Mouse (Mus musculus): ENCODE data around the gene BC052040. TPM values are rescaled to one million over a fixed set of nuclear protein-coding genes. Genes with fewer than 3 reads are reported as not detected.
A peak's percentile ranks its signal among the peaks of the same experiment; 100 is the strongest.

The BC052040 gene
- total RNA-seq, 2 experiments from 2014 or later = 7.4 to 7.6 TPM

DNA sequence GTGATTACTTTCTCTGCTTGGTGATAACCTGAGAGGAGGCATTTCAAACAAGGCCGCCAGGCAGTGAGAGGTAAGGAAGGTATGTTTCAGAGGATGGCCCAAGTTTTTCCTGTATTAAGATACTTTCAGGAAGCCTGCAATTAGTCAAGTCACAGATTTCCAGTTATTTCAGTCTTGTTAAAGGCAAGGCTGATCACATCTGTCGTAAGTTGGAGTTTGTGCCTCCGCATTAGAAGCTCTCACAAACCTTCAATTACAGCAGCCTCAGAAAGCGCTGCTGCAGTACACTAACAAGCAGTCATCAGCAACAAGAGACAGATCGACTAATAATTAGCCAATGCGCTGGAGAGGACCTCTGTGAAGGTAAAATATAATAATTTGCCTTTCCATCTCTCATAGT, 112.9 kb downstream of the BC052040 start:
- peak in 1 of 2 experiments; percentile 12 for DNase-seq (ENCODE audit: low spot score in 2 of 2)

DNA sequence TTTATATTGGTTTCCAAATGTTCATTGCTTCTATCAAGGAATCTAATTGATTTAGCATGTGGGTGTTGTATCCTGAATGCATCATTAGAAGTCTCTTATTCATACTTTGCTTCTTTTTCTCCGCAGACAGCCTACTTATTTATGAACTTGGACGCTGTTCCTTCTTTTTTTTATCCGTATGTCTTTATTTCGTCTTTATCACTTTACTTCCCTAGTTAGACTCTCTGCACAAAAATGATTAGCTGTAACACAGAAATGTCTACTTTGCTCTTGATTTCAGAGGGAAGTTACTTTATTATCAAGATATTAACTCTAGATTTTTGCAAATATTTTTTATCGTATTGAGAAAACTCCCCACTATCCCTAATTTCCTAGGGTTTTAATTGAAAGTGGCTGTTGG, 117.5 kb downstream of the BC052040 start:
- DNase-seq (ENCODE audit: low spot score in 2 of 2) = no peak

DNA sequence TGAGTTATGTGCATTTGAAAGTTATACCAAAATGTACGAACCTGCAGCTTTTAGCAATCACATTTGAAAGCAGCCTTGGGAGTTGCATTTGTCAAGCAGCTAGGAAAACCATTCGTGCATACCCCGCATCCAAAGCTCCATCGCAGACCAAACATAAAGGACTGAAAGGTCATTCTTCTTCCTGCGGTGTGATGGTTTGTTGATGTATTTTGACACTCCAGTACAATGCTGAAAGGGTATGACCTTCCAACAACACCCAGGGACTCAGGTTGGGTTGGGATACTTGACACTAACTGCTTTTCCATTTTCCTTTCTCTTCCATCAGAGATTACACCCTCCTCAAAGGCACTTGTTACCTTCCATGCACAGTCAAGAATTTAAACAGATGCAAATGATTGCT, 121.1 kb downstream of the BC052040 start:
- DNase-seq (ENCODE audit: low spot score in 2 of 2) = no peak

DNA sequence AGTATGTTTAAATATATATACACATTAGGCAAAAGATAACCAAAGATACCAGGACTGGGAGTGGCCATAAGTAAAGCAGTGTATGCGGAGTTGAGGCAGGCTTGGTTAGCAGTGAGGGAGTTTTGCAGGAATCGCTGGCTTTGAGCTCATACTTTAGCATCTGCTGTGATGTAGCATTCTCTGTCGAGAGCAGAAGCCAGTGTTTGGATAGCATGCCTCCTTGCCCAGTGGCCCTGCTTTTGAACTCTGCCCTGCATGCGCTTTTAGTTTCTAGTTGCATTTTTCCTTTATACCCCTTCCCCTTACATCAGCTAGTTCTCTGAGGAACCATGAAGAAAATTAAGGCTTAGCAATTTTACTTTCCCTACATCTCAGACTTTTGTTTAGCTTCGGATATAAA, 136.0 kb downstream of the BC052040 start:
- no peak for DNase-seq (ENCODE audit: low spot score in 2 of 2)

DNA sequence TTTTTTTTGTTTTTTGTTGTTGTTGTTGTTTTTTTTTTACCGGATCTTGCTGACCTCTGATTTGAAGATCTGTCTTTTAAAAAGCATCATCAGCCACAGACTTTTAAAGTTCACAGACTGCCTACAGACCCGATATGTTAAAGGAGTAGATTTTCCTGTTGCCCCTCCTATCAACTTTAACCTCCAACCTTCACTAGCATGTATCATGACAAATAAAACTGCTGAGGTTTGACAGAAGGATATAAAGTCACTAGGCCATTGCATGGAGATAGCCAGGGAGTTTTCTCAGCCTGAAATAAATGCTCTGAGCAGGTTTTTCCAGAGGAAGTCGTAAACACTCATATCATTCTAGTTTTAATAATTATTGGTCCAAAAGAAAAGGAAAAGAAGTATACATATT, 136.5 kb downstream of the BC052040 start:
- no peak for DNase-seq (ENCODE audit: low spot score in 2 of 2)

DNA sequence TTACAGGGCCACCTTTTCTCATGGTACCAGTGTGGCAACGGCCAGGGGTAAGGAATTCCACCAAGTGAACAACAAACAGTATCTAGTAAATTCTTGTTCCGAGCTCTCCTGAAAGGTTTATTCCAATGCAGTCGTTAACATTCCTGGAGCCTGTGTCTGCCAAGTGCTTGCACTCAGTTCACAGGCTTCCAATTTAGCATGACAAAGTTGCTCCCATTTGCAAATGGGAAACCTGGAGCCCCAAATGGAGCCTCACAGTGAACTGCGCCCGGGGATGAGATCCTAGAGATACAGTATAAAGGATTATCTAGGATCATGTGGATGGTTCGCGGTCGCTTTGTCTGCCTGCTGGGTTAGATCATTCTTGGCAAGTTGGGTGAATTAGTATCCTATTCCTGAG, 141.9 kb downstream of the BC052040 start:
- DNase-seq (ENCODE audit: low spot score in 2 of 2) = no peak

DNA sequence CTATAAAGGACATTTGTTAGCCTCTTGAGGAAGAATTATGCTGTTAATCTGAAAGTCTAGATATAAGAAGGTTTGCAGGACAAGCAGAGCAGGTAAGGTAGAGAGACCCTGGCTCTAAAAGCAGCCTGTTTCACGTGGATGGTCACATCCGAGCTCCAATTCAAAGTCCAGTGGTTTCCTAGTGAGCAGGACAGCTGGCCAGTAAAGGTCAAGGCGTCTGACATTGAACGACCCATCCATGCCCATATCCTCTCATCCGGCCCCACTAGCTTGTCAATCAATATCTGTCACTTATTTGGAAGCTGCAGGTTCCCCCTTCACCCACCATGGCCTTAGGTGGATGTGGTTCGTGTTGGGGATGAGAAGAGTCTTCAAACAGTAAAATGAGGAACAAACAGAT, 142.7 kb downstream of the BC052040 start:
- no peak for DNase-seq (ENCODE audit: low spot score in 2 of 2)

DNA sequence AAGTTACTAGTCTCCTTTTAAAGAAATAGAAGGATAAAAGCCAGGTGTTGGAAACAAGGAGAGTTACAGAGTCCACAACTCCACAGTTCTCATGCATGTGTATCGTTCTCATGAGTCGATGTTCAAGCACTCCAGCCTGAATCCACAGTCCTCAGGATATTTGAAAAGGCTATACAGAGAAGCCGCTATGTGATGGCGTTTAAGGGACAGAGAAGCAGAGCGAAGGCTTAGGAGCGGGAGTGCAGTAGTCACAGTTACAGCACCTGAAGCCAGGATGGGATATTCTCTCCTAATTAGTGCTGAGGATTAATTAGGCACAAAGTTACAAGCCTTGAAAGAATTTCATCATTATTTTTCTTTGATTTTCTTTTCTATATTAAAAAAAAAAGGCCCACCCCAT, 143.2 kb downstream of the BC052040 start:
- no peak for DNase-seq (ENCODE audit: low spot score in 2 of 2)

DNA sequence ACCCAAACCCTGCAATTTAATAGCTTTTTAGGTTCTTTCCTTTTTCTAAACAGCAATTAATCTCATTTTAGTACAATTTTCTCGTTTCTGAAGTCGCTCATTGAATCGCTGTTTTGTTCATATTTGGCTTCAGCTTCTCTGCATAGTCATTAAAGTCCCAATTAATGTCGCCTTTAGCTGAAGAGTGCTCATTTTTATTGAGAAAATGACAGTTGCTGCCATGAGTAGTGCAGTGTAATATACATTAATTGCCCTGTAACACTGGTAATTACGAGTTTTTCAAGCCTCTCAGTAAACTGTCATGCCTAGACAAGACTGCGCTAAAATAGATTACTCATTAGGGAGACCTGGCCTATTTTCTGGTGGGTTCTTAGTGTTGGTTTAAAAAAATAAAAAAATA, 144.0 kb downstream of the BC052040 start:
- DNase-seq (ENCODE audit: low spot score in 2 of 2) = no peak

DNA sequence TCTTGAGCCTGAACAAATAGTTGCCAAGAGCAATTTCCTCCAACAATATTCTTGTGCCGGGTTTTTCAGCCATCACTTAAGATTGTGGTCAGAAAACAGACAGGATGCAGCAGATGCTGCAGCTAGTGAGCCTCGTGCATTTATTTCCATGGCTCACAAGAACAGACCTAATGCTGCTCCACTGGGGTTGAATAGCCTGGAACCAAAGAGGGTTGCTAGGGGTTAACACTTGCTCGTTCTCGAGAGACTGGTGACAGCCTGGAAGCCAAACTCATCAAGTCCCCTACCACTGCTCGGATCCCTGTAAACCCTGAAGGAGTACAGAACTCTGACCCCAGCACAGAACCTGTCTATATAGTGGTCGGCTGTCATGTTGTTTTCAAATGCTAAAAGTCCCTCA, 144.4 kb downstream of the BC052040 start:
- no peak for DNase-seq (ENCODE audit: low spot score in 2 of 2)

DNA sequence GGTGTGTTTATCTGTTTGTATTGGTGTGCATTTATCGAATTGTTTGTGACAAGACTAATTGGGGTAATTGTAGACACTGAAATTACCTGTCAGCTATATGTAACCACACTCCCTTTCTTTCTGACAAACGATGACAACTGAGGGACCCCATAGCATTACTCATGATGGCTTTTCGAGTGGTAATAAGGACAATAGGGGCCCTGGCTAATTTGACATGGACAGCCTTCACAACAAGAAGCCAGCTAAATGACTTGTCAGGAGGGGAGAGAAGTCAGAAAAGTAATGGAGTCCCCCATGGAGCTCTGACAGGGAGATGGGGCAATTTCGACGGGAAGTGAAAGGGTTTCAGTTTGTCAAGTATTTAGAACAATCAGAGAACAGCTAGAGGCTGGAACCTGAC, 145.3 kb downstream of the BC052040 start:
- no peak for DNase-seq (ENCODE audit: low spot score in 2 of 2)

DNA sequence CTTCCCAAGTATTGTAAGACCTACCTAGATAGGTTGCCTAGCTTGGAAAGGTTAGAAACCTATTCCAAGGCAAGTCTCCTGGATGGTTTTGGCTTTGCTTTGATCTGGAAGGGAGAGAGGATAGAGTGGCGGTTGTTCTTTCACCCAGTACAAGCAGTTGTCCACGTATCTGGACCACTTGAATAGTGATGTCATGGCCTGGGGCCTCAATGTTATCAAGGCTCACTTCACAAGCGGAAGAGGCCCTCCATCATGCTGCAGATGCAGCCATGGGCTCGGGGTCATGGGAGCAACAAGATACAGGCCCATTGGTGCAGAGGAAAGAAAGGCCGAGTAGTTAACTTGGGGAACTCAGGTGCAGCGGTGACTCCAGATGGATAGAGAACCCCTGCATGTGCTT, 147.1 kb downstream of the BC052040 start:
- DNase-seq (ENCODE audit: low spot score in 2 of 2) = no peak

DNA sequence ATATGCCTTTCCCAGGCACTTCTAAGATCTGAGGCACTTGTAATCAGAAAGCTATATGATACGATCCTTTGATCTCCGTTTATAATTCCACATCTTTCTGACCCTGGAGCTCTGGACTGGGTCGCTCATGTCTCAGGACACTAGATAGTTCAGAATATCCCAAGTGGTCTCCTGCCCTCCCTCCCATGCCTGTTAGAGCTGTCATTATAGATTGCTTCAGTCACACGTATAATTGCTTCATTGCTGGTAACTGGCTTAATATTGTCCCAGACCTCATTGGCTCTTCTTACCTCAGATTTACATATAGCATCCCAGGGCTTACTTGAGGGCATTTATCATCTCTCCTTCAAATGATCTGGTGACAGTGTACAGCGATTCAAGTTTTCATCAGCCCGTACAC, 149.0 kb downstream of the BC052040 start:
- DNase-seq (ENCODE audit: low spot score in 2 of 2) = no peak

DNA sequence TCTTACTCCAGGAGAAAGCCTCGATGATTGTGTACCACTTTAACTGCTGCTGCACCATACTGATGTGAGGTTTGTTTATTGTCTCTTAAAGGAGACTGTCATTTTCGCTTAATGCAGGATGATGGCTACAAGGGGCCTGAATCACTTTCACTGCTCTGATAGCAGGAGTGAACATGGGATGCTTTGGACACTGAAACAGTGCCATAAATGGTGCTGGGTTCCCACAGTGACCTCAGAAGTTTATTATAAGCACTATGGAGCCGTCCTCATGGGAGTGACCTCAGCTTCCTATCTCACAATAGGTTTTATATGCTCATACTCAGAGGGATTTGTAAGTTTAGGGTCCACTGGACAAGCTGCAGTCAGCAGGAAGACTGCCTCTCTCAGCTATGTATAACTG, 149.7 kb downstream of the BC052040 start:
- no peak for DNase-seq (ENCODE audit: low spot score in 2 of 2)

DNA sequence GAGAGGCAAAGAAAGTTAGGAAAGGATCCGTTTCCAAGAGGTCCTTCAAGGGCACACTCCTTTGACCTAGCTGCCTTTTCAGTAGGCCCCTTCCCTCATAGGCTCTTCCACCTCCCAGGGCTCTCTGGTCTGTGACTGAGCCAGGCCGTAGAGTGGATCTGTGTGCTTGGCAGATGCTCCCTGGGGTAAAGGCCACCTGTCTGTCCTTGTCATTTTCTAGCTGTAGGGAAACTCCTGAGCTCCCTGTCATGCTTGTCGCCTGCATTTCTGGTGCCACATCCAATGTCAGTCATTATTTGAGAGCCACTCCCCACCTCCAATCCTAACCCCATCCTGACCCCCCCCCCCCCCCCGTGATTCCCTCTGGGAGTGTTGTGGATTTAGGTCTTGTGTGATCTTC, 151.1 kb downstream of the BC052040 start:
- no peak for DNase-seq (ENCODE audit: low spot score in 2 of 2)

DNA sequence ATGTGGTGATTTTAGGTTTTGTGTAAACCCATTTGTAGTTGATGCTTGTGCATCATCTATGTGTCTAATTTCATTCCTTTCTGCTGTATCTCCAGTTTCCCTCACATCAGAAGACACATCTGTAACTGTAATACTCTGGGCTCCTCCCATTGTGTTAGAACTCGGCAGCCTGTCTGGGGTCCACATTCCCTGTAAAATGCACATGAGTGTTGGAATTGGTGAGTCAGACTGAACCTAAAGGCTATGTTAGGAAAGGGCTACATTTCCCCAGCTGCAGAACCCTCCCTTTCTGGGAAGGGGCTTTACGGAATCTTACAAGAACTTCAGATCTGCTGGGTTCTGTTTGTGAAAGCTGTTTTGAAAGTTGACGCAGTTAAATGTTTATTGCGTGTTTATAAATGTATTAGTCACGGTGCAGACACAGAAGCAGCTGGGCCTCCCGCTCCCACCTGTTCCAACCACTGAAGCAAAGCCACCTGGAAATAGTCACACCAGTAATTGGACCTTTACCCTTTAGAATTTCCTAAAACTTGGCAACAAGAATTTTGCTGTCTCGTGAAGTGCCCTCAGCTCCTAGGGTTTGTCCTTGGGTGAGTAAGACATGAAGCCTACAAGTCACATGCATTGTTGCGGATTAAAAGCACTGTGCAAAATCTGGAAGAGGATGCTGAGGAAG, 151.6 kb downstream of the BC052040 start:
- DNase-seq (ENCODE audit: low spot score in 2 of 2) = no peak

DNA sequence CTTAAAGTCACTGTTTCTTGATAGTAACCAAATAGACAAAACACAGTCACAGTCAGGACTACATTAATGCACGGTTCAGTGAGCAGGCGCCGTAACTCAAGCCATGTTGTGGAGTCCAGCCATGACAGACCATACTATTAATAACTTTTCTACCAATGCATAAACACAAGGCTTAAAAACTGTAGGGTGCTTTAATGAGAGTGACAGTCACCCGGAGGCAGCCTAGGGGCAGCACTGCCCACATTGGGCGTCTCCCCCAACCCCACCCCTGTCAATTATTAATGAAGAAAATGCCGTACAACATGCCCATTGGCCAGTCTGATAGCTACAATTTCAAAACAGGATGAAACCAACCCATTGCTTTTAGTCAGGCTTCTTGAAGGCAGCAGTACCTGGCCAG, 153.3 kb downstream of the BC052040 start:
- DNase-seq (ENCODE audit: low spot score in 2 of 2) = no peak

DNA sequence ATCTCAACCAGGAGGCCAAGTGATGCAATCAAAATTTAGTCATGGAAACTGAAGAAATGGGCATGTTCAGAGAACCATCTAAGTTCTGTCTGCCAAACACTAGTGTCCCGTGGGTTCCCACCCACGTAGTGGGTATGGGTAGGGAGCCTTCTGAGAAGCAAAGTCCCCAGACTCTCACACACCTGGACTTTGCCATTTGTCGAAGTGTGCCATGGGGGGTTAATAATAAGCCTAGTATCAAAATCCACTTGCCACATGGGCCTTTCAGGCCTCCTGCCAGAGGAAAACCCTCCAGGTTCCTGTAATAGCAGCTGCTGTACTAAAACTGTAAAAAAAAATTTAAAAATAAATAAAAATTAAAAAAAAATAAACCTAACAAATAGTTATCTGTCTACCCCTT, 154.9 kb downstream of the BC052040 start:
- DNase-seq (ENCODE audit: low spot score in 2 of 2) = no peak

DNA sequence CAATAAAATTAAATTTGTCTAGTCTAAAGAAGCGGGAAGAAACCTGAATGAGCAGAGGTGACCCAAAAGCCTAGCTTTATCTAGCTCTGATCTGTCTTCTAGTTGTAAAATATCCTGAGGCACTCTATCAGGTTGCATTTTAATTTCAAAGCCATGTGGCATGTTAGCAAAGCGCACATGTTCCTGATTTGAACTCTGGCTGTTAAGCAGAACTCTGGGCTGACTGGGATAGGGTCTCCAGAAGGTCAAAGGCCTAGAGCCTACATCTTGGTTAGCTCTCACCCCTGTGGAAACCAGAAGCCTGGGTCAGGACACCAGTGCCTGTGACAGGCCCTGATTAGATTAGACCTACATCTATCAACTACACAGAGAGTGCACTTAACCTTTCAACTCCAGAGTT, 156.4 kb downstream of the BC052040 start:
- DNase-seq (ENCODE audit: low spot score in 2 of 2) = no peak

DNA sequence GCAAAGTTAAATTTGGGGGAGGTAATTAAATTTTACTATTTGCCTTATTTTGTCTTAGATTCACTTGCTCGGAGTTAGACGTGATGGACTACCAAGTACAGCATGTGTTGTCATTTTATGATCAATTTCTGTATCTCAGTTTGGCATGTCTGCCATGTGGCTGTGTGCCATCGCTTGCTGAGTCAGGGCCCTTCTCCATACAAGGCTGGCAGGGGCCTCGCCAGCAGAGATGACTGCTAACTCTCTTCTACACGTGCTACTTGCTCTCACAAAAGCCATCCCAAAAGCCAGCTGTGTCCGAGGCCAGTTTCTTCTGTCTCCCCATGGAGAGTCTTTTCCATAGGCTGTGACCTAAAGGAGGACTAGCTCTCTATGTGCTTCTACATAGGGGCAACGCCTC, 160.5 kb downstream of the BC052040 start:
- DNase-seq (ENCODE audit: low spot score in 2 of 2) = peak; percentile 57 to 74

DNA sequence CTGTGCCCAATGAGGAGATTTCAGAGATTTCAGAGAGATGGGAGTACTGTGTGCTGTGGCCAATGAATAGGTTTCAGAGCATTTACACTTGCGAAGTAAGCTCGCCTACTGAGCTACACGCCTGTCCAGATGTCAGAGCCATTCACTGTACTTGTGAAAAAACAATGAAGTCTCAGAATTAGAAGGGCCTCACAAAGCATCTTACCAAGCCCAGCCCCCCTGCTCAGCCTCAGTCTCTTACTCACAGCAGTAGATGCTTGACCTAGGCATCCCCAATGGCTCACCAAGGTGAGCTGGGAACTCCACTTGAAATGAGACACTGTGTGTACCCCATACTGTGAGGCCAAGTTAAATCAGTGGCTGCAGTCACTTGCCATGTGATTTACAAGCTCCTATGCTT, 166.1 kb downstream of the BC052040 start:
- no peak for DNase-seq (ENCODE audit: low spot score in 2 of 2)

DNA sequence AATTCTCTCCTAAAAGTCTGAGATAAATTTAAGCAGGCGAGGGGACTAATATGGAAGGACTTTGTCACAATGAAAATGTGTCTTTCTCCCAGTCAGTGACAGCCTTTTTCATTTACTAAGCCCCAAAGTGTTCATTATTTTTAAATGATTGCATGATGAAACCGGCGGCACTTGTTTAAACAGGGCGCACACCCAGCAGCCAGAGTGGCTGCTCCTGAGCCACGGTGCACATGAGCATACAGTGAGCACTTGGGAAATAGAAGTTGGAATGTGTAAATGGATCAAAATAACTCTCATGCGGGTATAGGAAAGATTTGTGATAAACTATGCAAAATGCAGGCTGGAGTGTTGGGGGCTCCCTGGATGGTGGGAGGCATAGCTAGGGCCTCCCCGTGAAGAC, 169.7 kb downstream of the BC052040 start:
- no peak for DNase-seq (ENCODE audit: low spot score in 2 of 2)

DNA sequence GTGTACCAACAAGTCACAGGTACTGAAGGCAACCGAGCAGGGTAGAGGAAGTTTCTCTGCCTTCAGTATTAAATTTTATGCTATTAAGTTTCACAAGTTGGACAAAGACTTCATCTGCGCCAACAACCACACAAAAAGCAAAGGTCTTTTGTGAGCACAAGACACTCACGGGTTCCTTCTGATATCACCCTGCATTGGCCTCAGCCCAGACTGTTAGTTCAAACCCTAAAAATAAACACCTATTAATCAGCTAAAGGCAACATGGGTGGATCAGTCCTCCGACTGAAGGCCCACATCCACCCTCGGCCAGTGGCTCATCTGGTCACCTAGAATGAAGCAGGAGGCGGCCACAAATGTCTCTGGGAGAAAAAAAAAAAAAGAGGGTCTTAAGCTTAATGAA, 176.2 kb downstream of the BC052040 start:
- no peak for DNase-seq (ENCODE audit: low spot score in 2 of 2)

DNA sequence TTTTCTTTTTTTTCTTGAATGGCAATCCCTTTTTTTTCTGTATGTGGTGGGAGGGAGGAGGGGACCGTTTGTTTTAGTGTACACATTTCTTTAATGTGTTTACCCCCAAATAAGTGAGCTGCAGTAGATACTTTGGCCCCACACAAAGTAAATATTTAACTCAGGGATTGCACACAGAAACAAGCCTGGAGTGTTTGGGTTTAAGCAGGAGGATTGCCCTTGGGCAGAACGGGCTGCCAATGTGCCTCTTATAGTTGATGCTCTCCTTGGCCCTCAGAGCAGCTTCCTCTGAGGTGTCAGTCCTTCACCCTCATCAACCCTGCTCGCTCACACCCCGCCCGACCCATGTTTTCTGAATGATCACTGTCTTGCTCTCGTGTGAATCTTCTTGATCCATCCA, 177.0 kb downstream of the BC052040 start:
- no peak for DNase-seq (ENCODE audit: low spot score in 2 of 2)

All from layer of hippocampus, adult 18-20 months (tissue).